Mouse (Mus musculus): ENCODE measurements around the gene 4930507D05Rik. TPM values are rescaled to one million over a fixed set of nuclear protein-coding genes. Genes with fewer than 3 reads are reported as not detected.
"Not testable (repeated sequence)": the region's sequence is repeated elsewhere in the genome, so short reads cannot be mapped to it uniquely, and the experiment has no call there.

Gene 4930507D05Rik
- polyA plus RNA-seq, 1 experiment from 2014 or later, result 0.55 TPM

DNA sequence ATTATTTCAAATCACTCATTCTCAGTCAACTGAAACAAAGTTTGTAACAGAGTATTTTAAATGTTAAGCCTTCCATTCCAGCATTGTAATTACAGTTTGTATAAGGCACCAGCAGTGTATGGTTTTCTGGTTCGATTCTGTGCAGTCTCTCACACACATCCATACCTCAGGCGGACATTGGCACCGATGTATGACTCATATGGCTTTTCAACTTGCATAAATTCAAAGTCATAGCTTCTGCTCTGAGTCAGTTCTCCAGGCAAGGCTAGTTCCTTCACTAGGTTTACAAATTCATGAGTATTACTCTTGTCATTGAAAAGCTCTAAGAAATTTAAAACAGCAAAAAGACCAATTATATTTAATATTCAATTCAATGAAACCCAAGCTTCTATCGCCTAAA, 20.4 kb downstream of the 4930507D05Rik start:
- Histone ChIP-seq H3K4me1 (replicated peaks; ENCODE audit: control insufficient read depth, insufficient read depth, low read length) (no peaks in the 10 kb centered on the region), H3K27me3 (ENCODE audit: control insufficient read depth, insufficient read depth, low read depth, low read length) (no peaks in the 10 kb centered on the region), H3K9me3 (ENCODE audit: control insufficient read depth, low read length) (no peaks in the 10 kb centered on the region), H3K9ac (ENCODE audit: low read length) (no peak overlapping the region), H3K4me3 (ENCODE audit: low read length) (no peak overlapping the region), H3K36me3 (ENCODE audit: control insufficient read depth, insufficient read depth, low read length) (no peaks in the 10 kb centered on the region), H3K27ac (ENCODE audit: low read length) (no peak overlapping the region), H3K4me2 (ENCODE audit: low read depth, low read length) (no peak overlapping the region)
- no peak for ATAC-seq (ENCODE audit: low read depth)
- 91% methylated on average over 4 of the region's 4 CpGs for WGBS

DNA sequence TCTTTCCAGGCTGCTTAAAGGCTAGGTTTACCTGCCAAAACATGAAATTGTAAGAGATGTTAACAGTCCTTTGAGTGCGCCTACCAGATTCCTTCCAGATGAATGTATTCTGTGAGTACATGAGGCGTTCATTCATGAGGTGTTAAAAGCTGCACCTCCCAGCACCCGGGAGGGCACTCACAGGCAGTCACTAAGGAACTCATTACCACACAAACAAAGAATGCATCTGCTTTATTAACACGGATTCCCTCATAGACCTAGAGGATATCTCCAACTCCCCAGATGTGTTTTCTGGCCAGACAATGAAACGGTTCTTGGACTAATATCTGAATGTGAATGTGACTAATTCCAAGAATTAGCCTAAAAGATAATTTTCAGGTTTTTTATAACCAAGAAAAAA, 21.8 kb downstream of the 4930507D05Rik start:
- Histone ChIP-seq H3K9ac (ENCODE audit: low read length) (no peak overlapping the region), H3K4me3 (ENCODE audit: low read length) (no peak overlapping the region), H3K4me2 (ENCODE audit: low read depth, low read length) (no peak overlapping the region), H3K27me3 (ENCODE audit: control insufficient read depth, insufficient read depth, low read depth, low read length) (no peaks in the 10 kb centered on the region), H3K4me1 (replicated peaks; ENCODE audit: control insufficient read depth, insufficient read depth, low read length) (no peaks in the 10 kb centered on the region), H3K27ac (ENCODE audit: low read length) (no peak overlapping the region), H3K36me3 (ENCODE audit: control insufficient read depth, insufficient read depth, low read length) (peaks cover 3% of the 10 kb centered on the region; the same call in 1 of the 2 replicates), H3K9me3 (ENCODE audit: control insufficient read depth, low read length) (no peaks in the 10 kb centered on the region)
- ATAC-seq (ENCODE audit: low read depth), result no peak
- WGBS, result 75% methylated on average over 5 of the region's 5 CpGs

DNA sequence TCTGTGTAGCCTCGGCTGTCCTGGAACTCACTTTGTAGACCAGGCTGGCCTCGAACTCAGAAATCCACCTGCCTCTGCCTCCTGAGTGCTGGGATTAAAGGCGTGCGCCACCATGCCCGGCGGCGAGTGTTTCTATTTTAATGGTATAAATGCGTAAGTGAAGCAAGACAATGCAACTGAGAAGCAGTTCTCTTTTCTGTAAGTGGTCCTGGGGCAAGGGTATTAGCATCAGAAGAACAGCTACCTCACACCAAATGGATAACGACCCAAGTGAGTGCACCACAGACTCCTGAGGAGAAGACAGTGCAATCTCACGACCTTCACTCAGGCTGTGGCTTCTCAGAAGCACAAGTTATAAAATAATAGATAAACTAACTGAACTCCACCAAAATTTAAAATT, 25.7 kb downstream of the 4930507D05Rik start:
- no peak for ATAC-seq (ENCODE audit: low read depth)
- 90% methylated on average over 10 of the region's 10 CpGs for WGBS
- no peak overlapping the region for H3K4me3 ChIP-seq (ENCODE audit: low read length)

DNA sequence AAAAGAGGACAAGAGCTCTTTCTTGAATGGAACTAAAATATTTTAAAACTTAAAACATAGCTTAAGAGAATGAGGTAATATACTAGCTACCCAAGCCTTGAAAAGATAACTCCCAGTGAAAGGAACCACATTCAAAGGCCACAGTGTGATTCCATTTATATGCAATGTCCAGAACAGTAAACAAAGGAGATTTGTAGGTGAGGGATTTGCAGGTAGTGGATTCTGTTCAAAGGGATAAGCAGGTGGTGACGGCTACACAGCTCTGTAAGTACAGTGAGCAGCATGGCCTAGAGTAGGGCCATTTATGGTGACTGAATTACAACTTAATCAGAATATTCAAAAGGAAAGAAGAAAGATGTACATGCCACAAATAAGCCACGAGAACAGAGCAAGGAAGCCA, 27.7 kb downstream of the 4930507D05Rik start:
- Histone ChIP-seq H3K9ac (ENCODE audit: low read length) (no peak overlapping the region), H3K9me3 (ENCODE audit: control insufficient read depth, low read length) (no peaks in the 10 kb centered on the region), H3K27me3 (ENCODE audit: control insufficient read depth, insufficient read depth, low read depth, low read length) (no peaks in the 10 kb centered on the region), H3K36me3 (ENCODE audit: control insufficient read depth, insufficient read depth, low read length) (peaks cover 6% of the 10 kb centered on the region; the same call in 1 of the 2 replicates), H3K4me1 (replicated peaks; ENCODE audit: control insufficient read depth, insufficient read depth, low read length) (no peaks in the 10 kb centered on the region), H3K4me2 (ENCODE audit: low read depth, low read length) (no peak overlapping the region), H3K4me3 (ENCODE audit: low read length) (no peak overlapping the region), H3K27ac (ENCODE audit: low read length) (no peak overlapping the region)
- 81% methylated on average over 2 of the region's 2 CpGs for WGBS
- ATAC-seq (ENCODE audit: low read depth), result no peak

More for the DNA sequence above, 25.7 kb downstream of the 4930507D05Rik start:
- H3K9ac ChIP-seq (ENCODE audit: low read length), result no peak overlapping the region
- no peak overlapping the region for H3K4me2 ChIP-seq (ENCODE audit: low read depth, low read length)
- H3K4me1 ChIP-seq (replicated peaks; ENCODE audit: control insufficient read depth, insufficient read depth, low read length), result no peaks in the 10 kb centered on the region
- H3K36me3 ChIP-seq (ENCODE audit: control insufficient read depth, insufficient read depth, low read length), result peaks cover 6% of the 10 kb centered on the region; the same call in 1 of the 2 replicates
- no peak overlapping the region for H3K27ac ChIP-seq (ENCODE audit: low read length)
- H3K27me3 ChIP-seq (ENCODE audit: control insufficient read depth, insufficient read depth, low read depth, low read length), result no peaks in the 10 kb centered on the region
- no peaks in the 10 kb centered on the region for H3K9me3 ChIP-seq (ENCODE audit: control insufficient read depth, low read length)

DNA sequence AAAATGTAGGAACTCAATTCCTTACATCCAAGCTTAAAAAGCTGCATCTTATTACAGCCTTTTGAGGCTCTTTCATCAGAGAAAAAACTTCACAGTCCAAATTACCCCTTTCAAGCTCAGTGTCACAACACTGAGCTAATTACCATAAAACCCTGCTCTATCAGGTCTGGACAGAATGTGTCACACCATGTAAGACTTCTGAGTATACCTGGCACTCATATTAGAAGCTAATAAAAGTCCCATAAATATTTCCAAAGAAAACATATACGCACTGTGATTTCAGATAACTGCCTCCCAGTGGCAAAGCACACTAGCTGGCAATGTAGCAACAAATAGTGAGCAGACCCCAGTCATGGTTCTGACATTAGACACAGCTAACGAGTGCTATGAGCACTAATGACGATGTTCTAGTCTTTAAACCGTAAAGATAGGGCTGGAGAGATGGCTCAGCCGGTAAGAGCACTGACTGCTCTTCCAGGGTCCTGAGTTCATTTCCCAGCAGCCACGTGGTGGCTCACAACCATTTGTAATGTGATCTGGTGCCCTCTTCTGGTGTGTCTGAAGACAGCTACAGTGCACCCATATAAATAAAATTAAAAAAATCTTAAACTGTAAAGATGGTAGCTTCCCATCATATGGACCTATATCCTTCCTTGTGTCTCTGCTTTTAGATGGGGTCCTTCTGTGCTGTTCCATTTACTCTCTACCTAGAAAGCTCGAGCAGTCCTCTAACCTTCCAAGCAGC, 32.0 kb downstream of the 4930507D05Rik start:
- H3K4me2 ChIP-seq (ENCODE audit: low read depth, low read length), result no peak overlapping the region
- ATAC-seq (ENCODE audit: low read depth), result no peak
- H3K9me3 ChIP-seq (ENCODE audit: control insufficient read depth, low read length), result no peaks in the 10 kb centered on the region
- H3K36me3 ChIP-seq (ENCODE audit: control insufficient read depth, insufficient read depth, low read length), result 0 out of 2 replicates have a peak, but pooled peaks cover 3% of the 10 kb centered on the region
- no peak overlapping the region for H3K27ac ChIP-seq (ENCODE audit: low read length)
- H3K9ac ChIP-seq (ENCODE audit: low read length), result no peak overlapping the region
- peaks cover 4% of the 10 kb centered on the region; the same call in 1 of the 2 replicates for H3K4me1 ChIP-seq (replicated peaks; ENCODE audit: control insufficient read depth, insufficient read depth, low read length)
- WGBS, result 69% methylated on average over 7 of the region's 7 CpGs
- no peak overlapping the region for H3K4me3 ChIP-seq (ENCODE audit: low read length)
- no peaks in the 10 kb centered on the region for H3K27me3 ChIP-seq (ENCODE audit: control insufficient read depth, insufficient read depth, low read depth, low read length)

DNA sequence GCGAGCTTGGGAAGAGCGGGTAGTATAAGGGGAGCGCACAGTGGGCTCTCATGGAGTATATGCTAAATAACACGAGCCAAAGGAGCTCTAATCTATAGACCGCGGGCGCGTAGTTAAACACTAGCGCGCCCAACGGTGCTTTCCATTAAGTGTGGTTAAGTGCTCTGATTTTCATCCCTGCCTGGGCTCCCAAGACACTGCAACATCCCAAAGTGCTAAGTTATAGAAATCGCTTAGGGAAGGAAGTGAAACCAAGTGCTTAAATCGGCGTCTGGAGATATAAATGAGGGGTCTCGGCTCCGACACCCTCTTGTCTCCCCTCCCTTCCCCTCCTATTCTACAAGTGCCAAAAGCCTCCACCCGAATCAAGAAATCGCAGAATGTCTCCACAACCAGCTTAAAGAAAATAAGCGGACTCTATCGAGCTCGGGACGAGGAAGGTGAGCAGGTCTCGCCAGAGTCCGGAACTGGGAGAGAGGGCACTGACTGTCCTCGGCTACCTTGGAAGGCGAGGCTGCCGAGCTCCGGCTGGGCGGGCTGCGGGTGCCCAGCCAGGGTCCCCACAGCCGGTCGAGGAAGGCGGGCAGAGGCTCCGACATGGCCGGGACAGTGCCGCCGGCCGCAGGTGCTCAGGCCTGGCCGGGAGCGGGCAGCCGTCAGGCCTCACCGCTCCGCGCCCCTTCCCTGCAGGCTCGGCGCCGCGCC, 36.7 kb downstream of the 4930507D05Rik start:
- no peaks in the 10 kb centered on the region for H3K9me3 ChIP-seq (ENCODE audit: control insufficient read depth, low read length)
- H3K36me3 ChIP-seq (ENCODE audit: control insufficient read depth, insufficient read depth, low read length), result no peaks in the 10 kb centered on the region
- peak overlapping the region; percentile 83 for H3K27ac ChIP-seq (ENCODE audit: low read length)
- no peaks in the 10 kb centered on the region for H3K27me3 ChIP-seq (ENCODE audit: control insufficient read depth, insufficient read depth, low read depth, low read length)
- H3K4me2 ChIP-seq (ENCODE audit: low read depth, low read length), result peak overlapping the region; percentile 86
- peaks cover 8% of the 10 kb centered on the region for H3K4me1 ChIP-seq (replicated peaks; ENCODE audit: control insufficient read depth, insufficient read depth, low read length)
- H3K4me3 ChIP-seq (ENCODE audit: low read length), result peak overlapping the region; percentile 91
- H3K9ac ChIP-seq (ENCODE audit: low read length), result peak overlapping the region; percentile 92
- peak; percentile 74 for ATAC-seq (ENCODE audit: low read depth)
- under 1% methylated on average over 39 of the region's 48 CpGs for WGBS

DNA sequence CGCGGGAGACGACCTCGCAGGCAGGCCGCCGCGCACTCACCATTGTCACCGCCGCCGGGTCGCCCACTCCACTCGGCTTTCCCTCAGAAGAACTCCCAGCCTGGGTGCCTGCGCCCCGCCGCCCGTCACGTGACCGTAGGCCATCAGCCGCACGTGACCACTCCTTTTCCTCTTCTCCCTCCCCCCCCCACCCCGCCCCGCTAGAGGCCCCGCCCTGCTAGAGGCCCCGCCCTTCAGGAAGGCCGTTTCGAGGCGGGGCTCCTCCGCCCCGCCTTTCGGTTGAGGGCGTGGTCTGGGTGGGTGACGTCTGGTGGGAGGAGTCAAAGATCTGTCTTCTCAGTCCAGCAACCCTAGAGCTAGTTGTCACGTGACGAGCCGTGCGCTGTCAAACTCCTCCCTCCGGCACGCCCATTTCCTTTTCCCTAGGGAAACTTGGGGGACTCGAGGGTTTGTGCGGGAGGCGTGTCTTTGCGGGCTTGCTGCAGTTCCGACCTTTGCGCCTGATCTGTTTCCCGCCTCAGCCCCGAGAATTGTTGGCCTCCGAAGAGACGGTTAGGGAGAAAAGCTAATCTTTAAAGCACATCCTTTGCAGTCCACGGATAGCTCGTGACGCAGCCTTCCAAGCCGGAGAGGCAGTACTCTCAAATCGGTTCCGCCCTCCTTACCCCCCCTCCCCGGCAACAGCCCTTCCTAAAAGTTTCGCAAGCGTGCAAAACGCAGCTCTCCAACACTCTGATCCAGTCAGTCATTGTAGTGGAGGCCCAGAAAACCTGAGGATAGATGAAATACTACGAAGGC, 37.5 kb downstream of the 4930507D05Rik start, which contains the start of gene Vps26a:
TSS of gene Vps26a (minus strand) at position 188 of the 798 bp plus-strand sequence.
- H3K36me3 ChIP-seq (ENCODE audit: control insufficient read depth, insufficient read depth, low read length), result no peaks in the 10 kb centered on the region
- peaks cover 8% of the 10 kb centered on the region for H3K4me1 ChIP-seq (replicated peaks; ENCODE audit: control insufficient read depth, insufficient read depth, low read length)
- H3K27me3 ChIP-seq (ENCODE audit: control insufficient read depth, insufficient read depth, low read depth, low read length), result no peaks in the 10 kb centered on the region
- peak within 1 kb of the TSS; percentile 89 for H3K27ac ChIP-seq (ENCODE audit: low read length)
- peak within 1 kb of the TSS; percentile 92 for H3K9ac ChIP-seq (ENCODE audit: low read length)
- peak; percentile 96 for ATAC-seq (ENCODE audit: low read depth)
- H3K9me3 ChIP-seq (ENCODE audit: control insufficient read depth, low read length), result no peaks in the 10 kb centered on the region
- WGBS, result under 1% methylated on average over 48 of the region's 59 CpGs
- H3K4me3 ChIP-seq (ENCODE audit: low read length), result peak within 1 kb of the TSS; percentile 91
- peak within 1 kb of the TSS; percentile 86 for H3K4me2 ChIP-seq (ENCODE audit: low read depth, low read length)

DNA sequence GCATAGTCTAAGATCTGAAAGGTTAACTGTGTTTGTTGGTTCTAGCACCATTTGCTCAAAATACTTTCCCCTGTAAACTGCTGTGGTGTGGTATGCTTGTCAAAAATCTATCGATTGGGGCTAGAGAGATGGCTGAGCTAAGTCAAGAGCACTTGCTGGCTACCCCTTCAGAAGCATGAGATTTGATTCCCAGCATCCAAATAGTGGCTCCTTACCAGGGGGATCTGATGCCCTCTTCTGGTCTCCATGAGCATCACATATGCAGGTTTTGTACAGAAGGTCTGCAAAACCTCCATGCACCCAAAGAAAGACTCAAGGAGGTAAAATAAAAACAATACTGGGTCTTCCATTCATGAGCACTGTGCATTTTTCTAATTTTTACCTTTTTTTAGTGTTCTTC, 39.0 kb downstream of the 4930507D05Rik start:
- H3K4me1 ChIP-seq (replicated peaks; ENCODE audit: control insufficient read depth, insufficient read depth, low read length), result peaks cover 8% of the 10 kb centered on the region
- H3K27ac ChIP-seq (ENCODE audit: low read length), result no peak overlapping the region
- H3K4me2 ChIP-seq (ENCODE audit: low read depth, low read length), result no peak overlapping the region
- no peak overlapping the region for H3K4me3 ChIP-seq (ENCODE audit: low read length)
- WGBS, result 12% methylated on average over 1 of the region's 1 CpGs
- no peaks in the 10 kb centered on the region for H3K9me3 ChIP-seq (ENCODE audit: control insufficient read depth, low read length)
- H3K36me3 ChIP-seq (ENCODE audit: control insufficient read depth, insufficient read depth, low read length), result no peaks in the 10 kb centered on the region
- ATAC-seq (ENCODE audit: low read depth), result no peak
- no peak overlapping the region for H3K9ac ChIP-seq (ENCODE audit: low read length)
- H3K27me3 ChIP-seq (ENCODE audit: control insufficient read depth, insufficient read depth, low read depth, low read length), result no peaks in the 10 kb centered on the region

DNA sequence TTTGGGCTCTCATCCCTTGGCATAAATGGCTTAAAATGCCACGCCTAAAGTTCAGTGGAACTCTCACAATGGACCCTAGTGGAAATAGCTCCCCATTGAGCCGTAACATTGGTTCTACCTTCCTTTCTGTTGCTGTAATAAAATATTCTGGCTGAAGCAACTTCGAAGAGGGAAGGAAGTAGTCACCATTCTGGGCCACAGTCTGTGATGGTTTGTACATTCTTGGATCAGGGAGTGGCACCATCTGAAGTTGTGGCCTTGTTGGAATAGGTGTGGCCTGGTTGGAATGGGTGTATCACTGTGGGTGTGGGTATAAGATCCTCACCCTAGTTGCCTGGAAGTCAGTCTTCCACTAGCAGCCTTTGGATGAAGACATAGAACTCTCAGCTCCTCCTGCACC, 42.4 kb downstream of the 4930507D05Rik start:
- not testable (repeated sequence) for H3K4me1 ChIP-seq (replicated peaks; ENCODE audit: control insufficient read depth, insufficient read depth, low read length); H3K27me3 ChIP-seq (ENCODE audit: control insufficient read depth, insufficient read depth, low read depth, low read length); ATAC-seq (ENCODE audit: low read depth); H3K4me3 ChIP-seq (ENCODE audit: low read length); H3K4me2 ChIP-seq (ENCODE audit: low read depth, low read length); H3K27ac ChIP-seq (ENCODE audit: low read length); H3K9me3 ChIP-seq (ENCODE audit: control insufficient read depth, low read length); H3K36me3 ChIP-seq (ENCODE audit: control insufficient read depth, insufficient read depth, low read length); H3K9ac ChIP-seq (ENCODE audit: low read length)
- 80% methylated on average over 3 of the region's 3 CpGs for WGBS
